Mouse (Mus musculus): ENCODE results near the gene Cttnbp2. TPM values are rescaled to one million over a fixed set of nuclear protein-coding genes. Genes with fewer than 3 reads are reported as not detected.
"Not testable (repeated sequence)": the region's sequence is repeated elsewhere in the genome, so short reads cannot be mapped to it uniquely, and the experiment has no call there.

The Cttnbp2 gene
- total RNA-seq, 2 experiments from 2014 or later, result 192 to 196 TPM

- no peak for DNase-seq (ENCODE audit: low spot score in 2 of 2)
Observed at GRCm38 (mm10) chr6:18421561-18421960, 93.1 kb downstream of the Cttnbp2 start.

DNA sequence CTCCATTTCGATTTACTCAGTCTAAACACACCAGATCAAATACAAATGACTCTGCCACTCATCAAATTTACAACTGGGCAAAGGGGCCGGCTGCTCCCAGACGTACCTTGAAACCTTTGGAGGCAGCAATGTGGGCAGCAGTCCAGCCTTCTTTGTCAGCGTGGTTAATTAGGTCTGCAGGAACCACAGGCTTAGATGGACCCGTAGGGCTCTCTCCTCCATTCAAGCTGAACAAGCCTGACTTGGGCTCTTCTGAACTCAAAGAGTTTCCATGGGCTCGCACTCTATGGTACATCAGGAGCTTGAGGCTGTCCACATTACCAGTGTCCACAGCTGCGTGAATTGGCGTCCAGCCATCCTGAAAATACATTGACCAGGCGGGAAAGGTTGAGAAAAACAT lies 94.0 kb downstream of the Cttnbp2 start:
- DNase-seq (ENCODE audit: low spot score in 2 of 2), result no peak

- no peak for DNase-seq (ENCODE audit: low spot score in 2 of 2)
Observed at GRCm38 (mm10) chr6:18417866-18418454, 96.7 kb downstream of the Cttnbp2 start.

DNA sequence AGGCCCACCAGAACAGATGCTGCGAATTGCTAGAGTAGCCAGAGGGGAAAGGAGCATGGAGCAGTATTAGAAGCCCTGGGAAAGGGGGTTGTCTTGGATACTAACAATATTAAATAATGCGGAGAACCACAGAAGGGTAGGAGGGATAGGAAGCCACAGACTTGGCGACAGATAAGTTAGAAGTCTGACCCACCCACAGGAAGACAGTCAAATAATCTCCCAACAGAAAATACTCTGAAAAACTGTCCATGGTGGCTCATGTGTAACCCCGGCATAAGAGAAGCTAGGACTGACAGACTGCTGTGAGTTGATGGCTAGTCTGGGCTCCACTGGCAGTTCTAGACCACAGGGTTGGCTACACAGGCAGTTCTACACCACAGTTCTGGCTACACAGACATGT lies 98.7 kb downstream of the Cttnbp2 start:
- DNase-seq (ENCODE audit: low spot score in 2 of 2), result no peak

DNA sequence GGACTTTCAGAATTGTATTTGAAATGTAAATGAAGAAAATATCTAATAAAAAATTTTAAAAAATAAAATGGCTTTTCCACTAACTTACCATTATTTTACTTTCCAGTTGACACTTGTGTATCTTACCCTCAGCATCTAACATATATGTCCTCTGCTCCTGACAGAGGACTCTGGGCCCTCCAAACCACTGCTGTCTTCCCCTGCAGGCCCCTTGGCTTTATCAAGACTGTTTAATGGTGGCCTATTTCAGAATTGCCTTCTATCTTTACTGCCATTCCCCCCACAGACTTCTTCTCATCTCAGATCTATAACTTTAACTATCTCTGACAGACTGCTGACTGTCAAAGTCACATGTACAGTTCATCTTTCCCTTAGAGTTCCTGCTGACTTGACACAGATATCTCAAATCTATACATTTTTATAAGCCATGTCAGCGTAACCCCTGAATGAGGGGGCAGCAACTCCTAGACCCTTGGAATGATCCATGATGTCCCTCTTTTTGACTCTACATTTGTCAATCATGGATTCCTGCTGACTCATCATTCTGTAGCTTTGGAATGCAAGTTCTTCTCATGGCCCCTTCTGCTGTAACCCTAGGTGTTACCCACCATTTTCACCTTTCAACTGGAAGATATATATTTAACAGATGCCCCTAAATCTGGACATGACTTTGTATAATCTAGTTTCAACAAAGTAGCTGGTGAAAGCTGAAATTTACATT lies 103.0 kb downstream of the Cttnbp2 start:
- no peak for DNase-seq (ENCODE audit: low spot score in 2 of 2)

DNA sequence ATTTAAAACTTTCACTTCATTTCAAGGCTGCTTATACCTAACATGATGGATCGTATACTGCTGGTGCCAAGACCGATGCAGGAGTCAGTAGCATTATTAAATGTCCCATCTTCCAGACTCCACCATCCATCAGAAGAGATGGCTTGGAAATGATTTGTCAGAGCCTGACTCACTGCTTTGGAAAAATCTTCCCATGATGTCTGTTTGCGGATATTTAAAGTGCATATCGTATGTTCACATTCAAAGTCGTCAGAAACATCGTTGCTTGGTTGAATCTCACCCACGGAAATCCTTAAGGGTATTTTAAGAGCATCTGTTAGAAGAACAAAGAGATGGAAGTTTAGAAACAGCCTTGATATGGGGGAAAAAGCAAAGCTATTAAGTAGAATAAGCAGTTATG lies 106.2 kb downstream of the Cttnbp2 start:
- peak in 1 of 2 experiments; percentile 34 for DNase-seq (ENCODE audit: low spot score in 2 of 2)

DNA sequence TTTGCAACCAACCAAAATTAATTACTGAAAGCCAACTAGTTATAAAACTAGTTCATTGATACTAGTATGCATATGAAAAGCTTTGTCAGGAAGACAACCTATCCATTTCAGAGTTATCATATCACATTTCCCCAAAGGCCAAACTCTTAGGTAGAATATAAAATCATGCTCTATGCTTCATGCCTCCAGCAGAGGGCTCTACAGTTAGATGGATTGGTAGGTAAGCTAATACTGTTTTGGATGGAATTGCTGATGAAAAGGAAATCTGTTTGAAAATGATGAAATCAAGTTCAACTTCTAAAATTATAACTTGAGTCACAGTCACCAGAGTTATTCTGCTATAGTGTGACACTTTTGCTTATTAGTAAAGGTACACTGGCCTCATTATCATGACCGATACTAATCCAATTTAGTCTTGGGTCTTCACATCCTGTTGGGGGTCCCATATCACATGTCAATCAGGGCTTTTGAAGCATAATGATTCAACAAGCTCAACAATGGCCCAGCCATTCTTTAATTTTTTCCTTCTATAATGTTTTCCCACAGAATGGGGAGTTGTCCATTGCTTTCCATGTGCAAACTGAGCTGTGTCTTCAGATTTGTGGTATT lies 113.5 kb downstream of the Cttnbp2 start:
- peak in 1 of 2 experiments; percentile 54 for DNase-seq (ENCODE audit: low spot score in 2 of 2)

DNA sequence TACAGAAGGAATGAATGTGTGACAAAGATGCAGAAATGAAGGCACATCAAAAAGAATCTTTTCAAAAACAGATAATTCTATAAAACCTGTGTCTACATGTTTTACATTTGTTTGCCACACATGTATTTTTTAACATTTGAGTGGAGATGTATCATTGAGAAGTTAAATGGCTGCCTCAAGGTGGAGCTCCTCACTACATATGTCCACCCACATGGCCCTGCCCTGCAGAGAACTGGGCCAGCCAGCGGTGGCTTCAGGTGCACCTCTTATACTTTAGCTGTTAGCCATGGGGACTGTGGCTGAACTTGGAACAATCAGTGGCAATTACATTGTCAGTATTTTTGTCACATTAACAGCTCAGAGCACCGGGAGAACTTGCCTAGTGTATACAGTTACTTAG lies 133.3 kb downstream of the Cttnbp2 start:
- DNase-seq (ENCODE audit: low spot score in 2 of 2), result no peak

DNA sequence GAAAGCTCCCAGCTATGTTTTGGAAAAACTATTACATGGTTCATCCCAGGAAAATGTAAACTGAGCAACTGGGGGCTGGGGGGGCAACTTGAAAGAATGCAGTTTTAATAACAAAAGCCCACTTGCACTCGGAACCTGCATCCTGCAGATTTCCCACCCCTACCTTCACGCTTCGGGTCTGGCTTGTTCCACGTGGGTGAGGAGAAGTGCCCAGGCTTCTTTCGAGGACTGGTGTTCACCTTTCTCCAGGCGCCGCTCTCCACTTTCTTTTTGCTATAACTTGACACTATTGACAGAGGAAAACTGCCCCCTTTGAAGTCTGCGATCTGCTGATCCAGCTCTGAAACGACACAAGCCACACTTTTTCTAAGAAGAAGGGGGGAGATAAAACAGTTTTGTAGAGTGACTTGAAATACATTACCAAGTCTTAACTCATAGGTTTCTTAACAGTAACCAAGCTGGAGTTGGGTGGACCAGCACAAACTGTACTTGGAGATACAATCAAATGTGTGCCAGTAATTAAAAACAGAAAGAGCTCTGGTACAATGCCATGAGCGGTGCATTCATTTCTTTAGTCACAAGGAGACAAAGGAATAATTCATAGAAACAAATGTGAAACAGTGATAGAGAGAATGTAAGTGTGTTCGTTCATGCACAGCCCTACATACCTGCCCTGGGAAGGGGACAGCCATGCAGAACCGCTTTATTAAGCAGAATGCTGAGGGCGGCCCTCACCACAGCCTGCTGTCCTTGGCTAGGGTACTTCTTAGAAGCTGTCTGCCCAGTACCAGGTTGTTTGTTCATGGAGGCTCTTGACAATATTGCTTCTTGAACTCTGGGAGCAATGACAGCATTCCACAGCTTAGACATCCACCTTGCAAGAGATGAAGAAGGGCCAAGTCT lies 134.1 kb downstream of the Cttnbp2 start:
- DNase-seq (ENCODE audit: low spot score in 2 of 2), result no peak

DNA sequence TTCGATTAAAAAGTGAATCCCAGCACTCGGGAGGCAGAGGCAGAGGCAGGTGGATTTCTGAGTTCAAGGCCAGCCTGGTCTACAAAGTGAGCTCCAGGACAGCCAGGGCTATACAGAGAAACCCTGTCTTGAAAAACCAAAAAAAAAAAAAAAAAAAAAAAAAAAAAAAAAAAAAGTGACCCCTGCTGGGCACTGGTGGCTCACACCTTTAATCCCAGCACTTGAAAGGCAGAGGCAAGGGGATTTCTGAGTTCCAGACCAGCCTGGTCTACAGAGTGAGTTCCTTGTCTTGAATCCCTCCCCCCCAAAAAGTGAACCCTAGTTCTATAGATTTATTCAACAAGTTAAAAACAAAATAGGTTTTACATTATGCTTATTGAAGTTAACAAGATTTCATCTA lies 136.9 kb downstream of the Cttnbp2 start:
- DNase-seq (ENCODE audit: low spot score in 2 of 2), result not testable (repeated sequence)

- no peak for DNase-seq (ENCODE audit: low spot score in 2 of 2)
Observed at GRCm38 (mm10) chr6:18374744-18375143, 139.9 kb downstream of the Cttnbp2 start.

DNA sequence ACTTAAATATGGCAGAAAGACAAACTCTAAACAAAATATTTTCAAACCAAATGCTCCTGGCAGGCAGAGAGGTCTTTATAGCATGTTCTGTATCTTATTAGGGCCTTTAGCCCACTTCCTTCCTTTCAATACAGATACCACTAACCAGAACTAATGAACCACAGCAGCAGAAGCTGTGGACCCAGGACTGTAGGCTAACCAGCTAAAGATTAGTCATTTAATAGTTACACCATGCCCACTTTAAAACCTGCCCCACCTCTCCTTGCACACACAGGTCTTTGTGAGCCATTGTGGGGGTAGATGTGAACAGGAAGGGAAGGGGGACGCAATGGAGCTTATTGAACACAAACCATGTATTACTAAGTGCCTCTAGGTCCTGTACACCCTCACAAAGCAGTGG lies 141.0 kb downstream of the Cttnbp2 start:
- DNase-seq (ENCODE audit: low spot score in 2 of 2), result no peak

DNA sequence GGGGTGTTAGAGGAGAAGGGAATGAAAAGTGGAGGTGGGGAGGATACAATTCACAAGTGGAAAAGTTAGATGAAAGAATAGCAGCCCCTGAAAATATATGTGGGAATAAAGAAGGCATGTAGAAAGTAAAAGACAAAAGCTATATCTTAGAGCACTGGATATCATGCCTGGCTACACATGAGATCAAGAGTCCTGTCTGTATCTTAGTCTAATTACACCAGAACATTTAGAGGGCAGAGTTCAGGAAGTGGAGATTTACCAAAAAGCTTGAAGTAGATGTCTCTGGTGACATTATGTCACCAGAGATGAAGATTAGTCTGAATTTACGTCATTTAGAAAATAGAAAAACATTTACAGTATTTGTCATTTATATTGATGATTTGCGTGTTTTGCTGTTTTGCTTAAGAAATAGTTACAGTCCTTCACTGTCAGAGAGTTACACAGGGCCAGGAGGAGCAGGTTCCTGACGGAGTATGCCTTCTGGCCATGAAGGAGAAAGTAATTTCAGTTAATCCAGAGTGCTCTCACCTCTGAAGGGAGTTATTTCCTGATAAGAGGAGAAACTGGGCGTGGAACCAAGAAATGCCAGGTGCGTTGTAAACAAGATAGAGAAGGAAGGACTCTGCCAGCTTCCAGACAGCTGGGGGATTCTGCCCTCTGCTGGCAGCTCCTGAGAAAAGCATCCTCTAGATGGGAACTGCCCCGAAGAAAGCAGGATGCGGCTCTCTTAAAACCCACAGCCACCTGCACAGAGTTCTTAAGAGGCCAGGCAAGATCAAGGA lies 142.0 kb downstream of the Cttnbp2 start:
- DNase-seq (ENCODE audit: low spot score in 2 of 2), result peak; percentile 55 to 59

- no peak for DNase-seq (ENCODE audit: low spot score in 2 of 2)
Observed at GRCm38 (mm10) chr6:18369723-18370122, 144.9 kb downstream of the Cttnbp2 start.

- DNase-seq (ENCODE audit: low spot score in 2 of 2), result no peak
Observed at GRCm38 (mm10) chr6:18369054-18369453, 145.6 kb downstream of the Cttnbp2 start.

- DNase-seq (ENCODE audit: low spot score in 2 of 2), result no peak
Observed at GRCm38 (mm10) chr6:18362232-18362631, 152.4 kb downstream of the Cttnbp2 start.

- DNase-seq (ENCODE audit: low spot score in 2 of 2), result no peak
Observed at GRCm38 (mm10) chr6:18360955-18361354, 153.7 kb downstream of the Cttnbp2 start.

- no peak for DNase-seq (ENCODE audit: low spot score in 2 of 2)
Observed at GRCm38 (mm10) chr6:18360154-18360553, 154.5 kb downstream of the Cttnbp2 start.

DNA sequence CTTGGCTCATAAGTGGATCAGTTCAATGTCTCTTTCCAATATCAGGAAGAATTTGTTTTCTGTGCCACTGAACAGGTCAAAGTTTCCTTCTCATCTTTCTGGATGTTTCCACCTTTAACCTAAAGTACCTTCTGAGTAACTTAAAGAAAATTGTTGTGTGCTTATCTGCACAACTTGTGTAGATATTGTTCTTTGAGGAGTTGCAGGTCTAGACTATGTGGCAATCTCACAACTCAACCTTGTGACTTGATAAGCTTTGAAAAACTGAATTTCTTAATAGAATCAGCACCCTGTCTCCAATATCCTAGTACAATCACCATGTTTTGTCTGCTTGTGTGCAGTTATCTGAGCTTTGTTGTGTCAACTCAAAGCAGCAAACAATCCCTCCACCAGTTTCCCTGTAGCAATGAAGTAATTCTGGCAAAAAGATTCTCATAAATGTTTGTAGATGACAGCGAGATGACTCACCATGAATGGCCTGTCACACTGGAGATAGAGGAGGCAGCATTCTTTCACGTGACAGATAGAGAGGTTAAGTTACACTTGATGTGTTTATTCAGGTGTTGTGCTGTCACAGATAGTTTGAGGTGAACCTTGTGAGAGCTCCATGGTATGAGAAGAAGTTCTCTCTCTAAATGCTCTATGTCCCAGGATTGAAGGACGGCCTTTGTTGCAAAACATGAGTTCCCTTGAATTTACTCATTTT lies 165.3 kb downstream of the Cttnbp2 start:
- no peak for DNase-seq (ENCODE audit: low spot score in 2 of 2)

DNA sequence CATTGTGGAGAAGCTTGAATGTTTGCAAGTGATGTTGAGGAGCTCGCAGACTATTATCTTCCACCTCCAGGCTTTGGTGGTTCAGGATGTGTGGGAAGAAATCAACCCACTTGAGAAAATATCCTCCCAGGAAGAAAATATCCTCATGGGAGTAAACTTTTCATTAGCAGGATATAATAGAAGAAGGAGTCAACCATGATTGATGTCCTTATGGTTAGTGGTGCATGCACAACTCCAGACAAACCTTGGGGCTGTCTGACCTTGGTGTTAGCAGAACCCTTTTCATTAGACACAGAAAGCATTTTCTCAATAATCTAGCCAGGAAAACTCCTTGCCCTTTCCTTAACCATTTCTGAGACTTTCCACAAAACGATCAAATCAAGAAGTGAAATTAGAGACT lies 170.4 kb downstream of the Cttnbp2 start:
- no peak for DNase-seq (ENCODE audit: low spot score in 2 of 2)
